Mouse (Mus musculus) embryo, embryonic 9.5 days (tissue): ENCODE results near the gene Ccdc65.
"Not testable (repeated sequence)": the region's sequence is repeated elsewhere in the genome, so short reads cannot be mapped to it uniquely, and the experiment has no call there.

Experiments
- DNase-seq: peaks from one replicate; pipeline ENCODE4 v3.0.0-alpha.2; 2017; ENCODE audit errors: extremely low spot score

Ccdc65 gene

DNA sequence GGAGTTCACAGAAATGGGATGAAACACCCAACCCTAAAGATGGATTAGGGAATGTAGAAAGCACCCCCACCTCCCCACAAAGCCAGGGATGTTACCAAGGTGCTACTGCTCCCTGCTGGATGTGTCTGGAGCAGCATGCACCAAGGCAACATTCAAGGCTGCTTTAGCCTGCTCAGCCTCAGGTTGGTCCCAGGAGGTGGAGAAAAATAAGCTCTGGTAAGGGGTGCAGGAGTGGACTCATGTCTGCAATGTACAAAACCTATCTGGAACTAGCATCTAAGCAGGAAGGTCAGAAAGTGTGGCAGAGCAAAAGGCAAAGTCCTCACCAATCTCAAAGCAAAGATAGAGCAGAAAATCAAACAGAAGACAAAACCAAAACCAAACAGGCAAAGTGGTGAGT is 29.9 kb downstream of the Ccdc65 start:
- no peak for DNase-seq

GRCm38 (mm10) chr15:98738796-98739195 is 30.8 kb downstream of the Ccdc65 start:
- no peak for DNase-seq

DNA sequence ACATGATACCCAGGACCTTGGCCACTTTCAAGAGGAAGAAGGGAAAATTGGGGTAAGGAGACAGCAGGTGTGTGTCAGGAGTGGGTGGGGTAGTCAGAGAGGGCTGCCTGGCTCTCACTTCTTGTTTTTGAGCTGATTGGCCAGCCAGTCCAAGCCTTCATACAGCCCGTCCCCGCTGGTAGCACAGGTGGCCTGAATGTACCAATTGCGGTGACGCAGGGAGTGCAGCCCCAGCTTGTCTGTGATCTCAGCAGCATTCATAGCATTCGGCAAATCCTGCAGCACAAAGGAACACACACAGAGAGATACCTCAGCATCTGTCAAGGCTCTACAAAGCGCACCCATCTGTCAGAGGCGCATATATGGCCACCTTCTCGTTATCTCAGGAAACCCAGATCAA is 32.2 kb downstream of the Ccdc65 start:
- no peak for DNase-seq

GRCm38 (mm10) chr15:98742766-98743428 is 34.9 kb downstream of the Ccdc65 start:
- DNase-seq = no peak

GRCm38 (mm10) chr15:98743863-98744262 is 35.9 kb downstream of the Ccdc65 start:
- DNase-seq = not testable (repeated sequence)

DNA sequence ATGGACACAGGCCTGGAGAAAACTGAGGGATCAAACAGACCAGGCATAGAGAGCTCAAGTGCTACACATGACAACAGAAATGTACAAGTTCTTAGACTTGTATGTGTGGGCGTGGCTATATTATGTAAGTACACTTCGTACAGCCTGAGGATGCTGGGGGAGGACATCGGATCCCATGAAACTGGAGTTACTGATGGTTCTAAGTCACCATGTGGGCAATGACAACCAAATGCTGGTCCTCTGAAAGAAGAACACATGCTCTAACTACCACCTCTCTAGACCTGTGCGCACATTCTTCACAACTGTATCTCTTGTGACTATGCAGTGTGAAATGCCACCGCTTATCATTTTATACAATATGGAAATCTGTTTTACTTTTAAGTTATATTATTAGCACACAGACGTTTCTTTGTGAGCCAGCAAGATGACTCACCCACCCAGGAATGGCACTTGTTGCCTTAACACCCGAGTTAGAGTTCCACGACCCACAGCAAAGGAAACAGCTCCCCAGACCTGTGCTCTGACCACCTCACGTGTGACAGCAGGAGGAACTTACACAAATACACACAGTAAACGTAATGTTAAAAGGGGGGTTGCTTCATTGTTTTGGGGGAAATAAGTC is 38.4 kb downstream of the Ccdc65 start:
- no peak for DNase-seq

DNA sequence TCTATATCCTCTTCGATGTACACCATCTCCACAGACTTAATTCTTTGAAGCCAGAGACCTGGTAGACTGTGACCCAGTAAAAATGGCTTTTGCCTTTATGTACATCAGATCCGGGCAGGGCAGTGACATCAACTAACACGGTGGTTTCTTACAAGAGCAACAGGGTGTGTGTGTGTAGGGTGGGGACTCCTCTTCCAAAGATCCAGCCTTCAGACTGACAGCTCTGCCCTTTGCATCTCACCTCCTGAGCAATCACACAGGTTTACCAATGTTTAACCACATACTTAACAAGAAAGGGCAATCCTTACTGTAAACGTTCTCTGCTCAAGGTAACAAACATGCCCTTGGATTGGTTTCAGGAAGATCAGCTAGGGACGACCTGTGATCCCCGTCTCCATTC is 39.3 kb downstream of the Ccdc65 start:
- no peak for DNase-seq

DNA sequence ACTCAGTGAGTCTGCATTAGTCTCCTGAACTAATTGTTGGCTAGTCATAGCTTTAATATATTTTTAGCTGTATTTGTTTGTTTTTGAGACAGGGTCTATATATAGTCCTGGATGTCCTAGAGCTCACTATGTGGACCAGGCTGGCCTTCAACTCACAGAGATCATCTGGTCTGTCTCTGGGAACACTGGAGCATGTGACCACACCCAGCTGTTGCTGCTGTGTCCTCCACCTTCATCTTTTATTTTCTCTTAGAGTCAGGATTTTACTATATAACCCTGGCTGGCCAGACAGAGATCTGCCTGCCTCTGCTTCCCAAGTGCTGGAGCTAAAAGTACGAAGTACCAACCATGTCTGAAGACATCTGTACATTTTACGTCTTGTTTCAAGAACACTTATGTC is 41.1 kb downstream of the Ccdc65 start:
- DNase-seq = no peak

DNA sequence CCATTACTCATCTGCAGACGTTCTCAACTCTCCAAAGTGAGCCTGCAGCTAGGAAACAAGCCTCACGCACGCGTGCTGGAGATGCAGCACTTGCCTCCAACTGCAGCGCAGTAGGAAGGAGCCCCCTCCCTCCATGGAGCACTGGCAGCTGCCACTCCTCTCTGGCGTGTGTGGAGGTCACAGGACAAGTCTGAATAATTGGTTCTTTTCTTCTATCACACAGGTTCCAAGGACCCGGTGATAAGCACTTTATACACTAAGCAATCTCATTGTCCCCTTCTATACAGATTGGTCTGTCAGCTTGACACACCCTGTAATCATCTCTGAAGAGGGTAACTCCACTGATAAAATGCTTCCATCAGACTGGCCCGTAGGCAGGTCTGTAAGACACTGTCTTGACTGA is 45.0 kb downstream of the Ccdc65 start:
- DNase-seq = no peak

- no peak for DNase-seq
These were observed 46.1 kb downstream of the Ccdc65 start for GRCm38 (mm10) chr15:98754125-98754524.

GRCm38 (mm10) chr15:98762201-98762621 is 54.2 kb downstream of the Ccdc65 start:
- DNase-seq = peak; percentile 82

GRCm38 (mm10) chr15:98762670-98763529 is 54.9 kb downstream of the Ccdc65 start, which contains the start of gene Arf3:
TSS of gene Arf3 (minus strand) at chr15:98763214.
- DNase-seq = peak; percentile 96

DNA sequence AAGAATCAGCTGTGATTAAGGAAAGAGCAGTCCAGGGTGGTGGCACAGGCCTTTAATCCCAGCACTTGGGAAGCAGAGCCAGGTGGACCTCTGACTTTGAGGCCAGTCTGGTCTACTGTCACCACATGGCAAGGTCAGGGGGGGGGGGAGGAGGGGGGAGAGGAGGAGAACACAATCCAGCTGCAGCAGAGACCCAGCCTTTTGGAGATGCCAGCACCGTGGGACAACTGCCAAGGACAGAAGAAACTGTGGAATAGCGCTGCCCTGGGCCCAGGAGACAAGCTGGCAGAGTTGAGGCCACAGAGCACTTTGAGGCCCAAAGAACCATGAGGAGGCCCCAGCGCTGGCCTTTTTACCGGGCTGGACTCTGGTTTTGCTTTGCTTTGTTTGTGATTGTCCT is 57.9 kb downstream of the Ccdc65 start:
- DNase-seq = no peak

DNA sequence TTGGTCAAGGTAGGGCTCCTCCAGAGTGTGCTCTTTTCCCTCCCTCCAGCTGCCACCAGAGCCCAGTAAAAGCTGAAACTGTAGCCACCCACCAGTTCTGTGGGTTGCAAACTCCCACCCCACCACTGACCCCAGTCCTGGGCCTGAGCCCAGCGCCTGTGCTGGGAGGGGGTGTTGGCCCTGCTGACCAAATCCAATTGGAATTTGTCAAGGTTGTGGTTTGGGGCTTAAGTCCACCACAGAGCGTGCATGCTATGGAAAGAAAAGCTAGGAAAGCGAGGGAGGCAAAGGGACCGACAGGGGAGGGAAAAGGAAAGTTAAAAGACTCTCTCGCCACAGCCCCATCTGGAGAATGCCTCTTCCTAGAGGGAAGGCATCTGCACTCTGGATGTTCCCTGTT is 60.3 kb downstream of the Ccdc65 start:
- no peak for DNase-seq

- no peak for DNase-seq
These were observed 63.9 kb downstream of the Ccdc65 start for GRCm38 (mm10) chr15:98771813-98772425.

GRCm38 (mm10) chr15:98772511-98773211 is 64.7 kb downstream of the Ccdc65 start:
- no peak for DNase-seq
